Mouse (Mus musculus): ENCODE results near the gene Kcnma1.

The Kcnma1 gene

GRCm38 (mm10) chr14:23857034-23857433 lies 157.3 kb downstream of the Kcnma1 start:
- no peak for DNase-seq (ENCODE audit: low read depth)

DNA sequence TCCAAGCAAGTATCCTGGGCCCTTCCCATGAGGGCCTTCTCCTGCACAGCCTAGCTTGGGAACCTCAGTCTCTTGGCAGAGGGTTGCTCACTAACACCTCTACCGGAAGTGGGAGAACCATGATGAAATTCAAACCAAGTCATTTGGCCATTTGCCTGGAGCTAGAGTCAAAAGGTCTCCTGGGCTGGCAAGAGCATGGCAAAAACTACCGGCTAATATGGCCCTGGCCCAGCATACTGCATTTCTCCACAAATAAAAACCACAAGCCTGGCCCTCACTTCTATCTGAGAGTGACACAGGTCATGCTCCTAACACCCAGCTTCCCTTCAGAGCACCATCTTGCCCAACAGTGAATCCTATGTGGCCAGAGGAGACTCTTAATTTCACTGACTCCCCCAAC lies 159.3 kb downstream of the Kcnma1 start:
- no peak for DNase-seq (ENCODE audit: low read depth)

- DNase-seq (ENCODE audit: low read depth): no peak
Observed at GRCm38 (mm10) chr14:23848529-23849141, 165.7 kb downstream of the Kcnma1 start.

DNA sequence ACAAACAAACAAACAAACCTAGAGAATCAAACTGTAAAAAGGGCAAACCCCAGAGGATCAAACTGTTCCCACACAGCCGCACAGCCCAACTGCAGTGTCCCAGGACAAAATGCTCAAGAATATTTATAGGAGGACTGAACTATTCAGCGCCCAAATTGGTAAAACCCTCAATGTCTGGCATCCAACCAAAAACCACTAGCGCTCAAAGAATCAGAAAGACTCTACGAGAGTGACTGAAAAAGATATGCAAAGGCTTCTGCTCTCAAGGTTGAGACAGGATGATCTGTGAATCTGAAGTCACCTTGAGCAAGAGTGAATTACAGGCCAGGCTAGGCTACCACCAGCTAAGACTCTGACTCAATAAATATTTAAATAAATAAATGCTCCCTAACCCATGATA lies 167.6 kb downstream of the Kcnma1 start:
- no peak for DNase-seq (ENCODE audit: low read depth)

DNA sequence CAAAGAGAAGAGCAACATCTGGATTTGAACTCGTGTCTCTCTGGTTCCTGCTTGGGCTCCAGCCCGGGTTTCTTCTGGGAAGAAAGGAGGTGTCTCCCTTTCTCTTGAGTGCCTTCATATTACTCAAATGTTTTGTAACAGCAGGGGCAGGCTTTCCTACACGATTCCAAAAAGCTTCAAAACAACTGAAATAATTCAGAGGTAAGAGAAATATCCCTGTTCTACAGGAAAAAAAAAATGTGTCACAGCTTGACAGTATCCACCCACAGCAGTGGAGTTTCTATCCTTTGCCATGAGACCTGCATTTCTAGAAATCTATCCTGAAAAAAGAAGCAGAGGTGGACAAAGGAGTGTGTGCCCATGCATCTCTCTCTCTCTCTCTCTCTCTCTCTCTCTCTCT lies 172.3 kb downstream of the Kcnma1 start:
- DNase-seq (ENCODE audit: low read depth): no peak

- DNase-seq (ENCODE audit: low read depth): no peak
Observed at GRCm38 (mm10) chr14:23839613-23840012, 174.7 kb downstream of the Kcnma1 start.

GRCm38 (mm10) chr14:23835387-23836111 lies 178.7 kb downstream of the Kcnma1 start:
- DNase-seq (ENCODE audit: low read depth): no peak

DNA sequence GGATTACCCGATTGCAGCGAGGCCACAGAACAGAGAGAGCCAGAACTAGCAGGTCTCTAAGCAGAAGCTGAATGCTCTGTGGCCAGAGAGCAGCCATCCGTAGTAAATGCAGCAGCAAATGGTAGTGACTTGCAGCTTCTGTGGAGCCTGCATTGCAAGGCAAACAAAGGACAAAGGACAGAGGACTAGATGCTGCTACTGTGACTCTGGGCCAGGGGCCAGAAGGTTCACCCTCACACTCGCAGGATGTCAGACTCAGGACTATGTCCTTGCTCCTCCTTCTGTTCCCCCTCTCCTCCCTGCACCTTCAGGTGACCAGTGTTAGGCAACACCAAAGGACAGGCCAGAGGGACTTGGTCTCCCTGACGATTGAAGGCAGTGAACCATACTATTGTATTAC lies 183.0 kb downstream of the Kcnma1 start:
- no peak for DNase-seq (ENCODE audit: low read depth)

DNA sequence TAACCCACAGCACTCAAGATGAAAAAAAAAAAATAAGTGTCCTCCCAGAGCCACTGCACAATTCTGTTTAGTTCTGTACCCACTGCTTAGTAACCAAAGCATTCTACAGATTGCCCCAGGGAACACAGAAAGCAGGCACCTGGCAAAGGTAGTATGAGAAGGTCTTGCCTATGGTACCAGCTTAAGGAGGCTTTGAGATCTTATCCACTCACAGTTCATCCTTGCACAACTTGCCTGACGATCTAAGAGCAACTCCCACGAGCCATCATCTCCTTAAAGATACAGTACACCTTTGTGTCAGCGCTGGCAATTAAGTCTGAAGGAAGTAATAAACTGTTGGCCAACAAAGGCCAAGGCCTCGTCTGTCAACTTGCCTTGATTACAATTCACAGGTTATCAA lies 184.0 kb downstream of the Kcnma1 start:
- no peak for DNase-seq (ENCODE audit: low read depth)

DNA sequence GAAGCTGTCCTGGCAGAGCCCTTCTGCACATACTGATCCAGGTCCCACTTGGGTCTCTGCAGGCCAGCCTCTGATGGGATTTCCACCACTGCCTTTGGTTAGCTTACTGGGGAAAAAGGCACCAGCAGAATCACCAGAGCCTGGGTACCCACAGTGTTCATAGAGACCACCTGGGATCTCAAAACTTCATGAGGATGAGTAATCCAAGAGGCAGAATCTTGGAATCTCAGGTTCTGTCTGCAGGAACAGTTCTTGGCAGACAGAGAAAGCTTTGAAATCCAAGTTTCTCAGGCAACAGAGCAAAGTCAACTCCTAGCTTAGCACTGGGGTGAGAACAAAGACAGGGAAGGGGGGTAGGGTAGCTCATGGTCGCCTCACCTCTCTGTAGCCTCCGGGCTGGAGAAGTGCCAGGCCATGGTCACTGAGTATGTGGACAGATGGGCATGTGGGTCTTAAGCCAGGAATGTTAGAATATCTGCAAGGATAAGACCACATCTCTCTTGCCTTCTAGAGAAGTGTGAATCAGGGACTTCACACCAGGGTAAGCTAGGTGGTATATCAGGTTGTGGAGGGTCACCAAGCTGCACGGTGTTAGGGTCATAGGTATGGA lies 185.5 kb downstream of the Kcnma1 start:
- no peak for DNase-seq (ENCODE audit: low read depth)

GRCm38 (mm10) chr14:23824937-23825336 lies 189.4 kb downstream of the Kcnma1 start:
- DNase-seq (ENCODE audit: low read depth): no peak

DNA sequence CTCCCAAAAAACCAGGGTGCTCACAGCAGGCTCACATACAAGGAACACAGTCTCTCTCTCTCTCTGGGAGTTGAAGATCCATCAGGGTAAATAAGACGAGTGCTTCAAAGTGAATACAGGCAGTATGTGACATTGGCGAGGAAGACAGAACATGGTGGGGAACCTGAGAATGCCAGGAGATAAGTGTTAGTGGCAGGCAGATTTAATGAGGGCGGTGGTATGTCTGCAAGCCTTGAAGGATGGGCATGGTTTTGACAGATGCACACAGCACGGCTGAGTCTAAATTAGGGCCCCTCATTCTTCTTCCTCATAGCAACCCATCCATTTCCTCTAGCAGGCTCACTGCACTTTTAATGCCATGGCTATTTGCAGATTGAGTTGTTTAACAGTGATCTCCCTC lies 190.0 kb downstream of the Kcnma1 start:
- DNase-seq (ENCODE audit: low read depth): no peak

GRCm38 (mm10) chr14:23817585-23817984 lies 196.7 kb downstream of the Kcnma1 start:
- DNase-seq (ENCODE audit: low read depth): no peak

DNA sequence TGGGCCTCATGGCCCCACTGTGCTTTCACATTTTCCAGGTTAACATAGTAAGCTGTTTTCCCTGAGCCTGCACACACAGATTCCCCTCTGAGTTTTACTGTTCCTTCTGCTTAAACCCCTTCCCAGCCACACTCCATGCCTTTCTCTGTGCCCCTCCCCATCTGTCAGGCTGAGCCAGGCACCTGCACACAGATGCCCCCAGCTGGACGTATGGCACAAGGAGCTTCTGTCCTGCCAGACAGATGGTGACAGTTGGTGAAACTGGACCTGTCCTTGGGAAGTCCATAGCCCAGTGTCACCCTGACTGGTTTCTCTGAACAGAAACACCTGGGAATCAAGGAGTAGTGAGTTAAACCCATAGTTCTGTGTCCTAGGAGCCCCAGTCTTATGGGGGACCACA lies 204.2 kb downstream of the Kcnma1 start:
- no peak for DNase-seq (ENCODE audit: low read depth)

DNA sequence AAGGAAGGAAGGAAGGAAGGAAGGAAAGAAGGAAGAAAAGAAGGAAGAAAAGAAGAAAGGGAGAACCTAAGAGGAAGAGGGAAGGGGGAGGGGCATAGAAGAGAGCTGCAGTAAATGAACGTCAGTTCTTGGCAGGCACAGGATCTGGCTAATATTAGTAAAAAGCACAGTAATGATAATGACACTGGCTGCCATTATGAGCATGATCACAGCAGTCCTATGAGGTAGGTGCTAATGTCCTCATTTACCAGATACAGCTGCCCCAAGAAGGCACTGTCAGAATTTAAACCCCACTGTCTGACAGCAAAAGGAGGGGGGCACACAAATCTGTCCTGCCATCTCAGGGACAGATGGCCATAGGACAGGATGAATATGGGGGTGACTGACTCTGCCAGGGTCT lies 205.2 kb downstream of the Kcnma1 start:
- DNase-seq (ENCODE audit: low read depth): no peak

GRCm38 (mm10) chr14:23806378-23806777 lies 207.9 kb downstream of the Kcnma1 start:
- DNase-seq (ENCODE audit: low read depth): no peak

DNA sequence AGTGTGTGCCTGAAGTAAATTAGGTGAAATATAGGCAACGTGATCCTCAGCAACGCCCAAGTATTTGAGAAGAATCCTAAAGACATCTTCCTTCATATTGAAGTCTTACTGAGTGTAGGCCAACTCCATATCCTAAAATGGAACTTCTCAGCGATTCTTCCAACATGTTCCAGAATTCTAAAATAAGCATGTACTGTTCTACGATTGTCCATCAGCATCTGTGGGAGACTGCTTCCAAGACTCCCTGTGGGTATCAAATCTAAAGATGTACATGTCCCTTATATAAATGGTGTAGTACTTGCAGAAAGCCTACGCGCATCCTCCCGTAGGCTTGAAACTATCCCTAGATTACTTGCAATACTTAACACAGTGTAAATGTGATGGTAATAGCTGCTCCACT lies 217.4 kb downstream of the Kcnma1 start:
- DNase-seq (ENCODE audit: low read depth): no peak

- no peak for DNase-seq (ENCODE audit: low read depth)
Observed at GRCm38 (mm10) chr14:23792674-23793073, 221.6 kb downstream of the Kcnma1 start.

- DNase-seq (ENCODE audit: low read depth): no peak
Observed at GRCm38 (mm10) chr14:23792076-23792475, 222.2 kb downstream of the Kcnma1 start.

DNA sequence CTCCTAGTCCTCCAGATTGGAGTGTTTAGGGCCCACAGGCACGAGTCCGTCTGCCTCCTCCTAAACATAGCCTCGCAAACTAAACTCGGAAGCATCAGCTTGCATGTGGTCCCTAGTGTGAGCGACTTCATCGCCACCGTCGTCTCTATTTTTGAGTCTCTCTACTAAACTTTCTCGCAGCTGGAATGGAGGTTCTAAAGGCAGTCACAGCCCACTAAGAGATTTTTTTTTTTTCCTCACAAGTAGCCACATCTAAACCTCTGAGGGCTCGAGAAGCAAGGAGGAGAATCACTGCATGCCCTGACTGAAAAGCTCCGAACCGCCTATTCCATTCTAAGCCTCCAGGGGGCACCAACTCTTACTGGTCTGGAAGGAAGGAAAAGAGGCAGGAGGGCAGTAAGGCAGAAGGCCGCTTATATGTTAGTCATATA lies 223.0 kb downstream of the Kcnma1 start:
- DNase-seq (ENCODE audit: low read depth): peak; percentile 14

DNA sequence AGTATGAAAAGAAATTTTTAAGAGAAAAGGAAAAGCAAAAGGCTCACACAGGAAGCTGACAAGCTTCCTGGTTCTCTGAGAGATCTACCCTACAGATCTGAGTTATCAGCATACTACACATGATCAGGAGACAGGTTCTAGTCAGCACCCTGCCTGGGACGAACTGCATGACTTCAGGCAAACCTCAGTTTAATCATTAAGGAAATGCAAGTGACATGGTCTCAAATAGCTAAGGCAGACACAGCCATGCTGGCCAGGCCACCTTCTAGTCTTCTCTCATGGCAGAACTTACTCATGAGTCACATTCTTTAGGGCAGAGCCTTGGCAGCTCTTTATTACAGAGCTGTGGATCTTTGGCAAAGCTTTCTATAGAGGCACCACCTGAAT lies 227.6 kb downstream of the Kcnma1 start:
- no peak for DNase-seq (ENCODE audit: low read depth)

GRCm38 (mm10) chr14:23785921-23786686 lies 228.2 kb downstream of the Kcnma1 start:
- DNase-seq (ENCODE audit: low read depth): no peak

All from c-Kit-positive CD71-positive TER-119-negative erythroid progenitor cells, embryonic 14.5 days (primary cell).